Mouse (Mus musculus) fibroblast of lung, adult 2 months (primary cell): ENCODE measurements around the gene Ddah2.

Source experiments
- DNase-seq: peaks from one replicate; pipeline ENCODE4 v3.0.0-alpha.2; 2011; ENCODE audit warnings: low read depth

The Ddah2 gene

GRCm38 (mm10) chr17:35105740-35106389 is 47.0 kb downstream of the Ddah2 start:
- no peak for DNase-seq

GRCm38 (mm10) chr17:35106522-35106921 is 47.7 kb downstream of the Ddah2 start:
- DNase-seq = no peak

GRCm38 (mm10) chr17:35108097-35108496 is 49.3 kb downstream of the Ddah2 start, which contains the start of gene Ly6g5c:
Gene Ly6g5c, plus strand, starts transcription at chr17:35108279.
- DNase-seq = no peak
